Mouse (Mus musculus): ENCODE results near the gene Gm20517.

GRCm38 (mm10) chr17:47669166-47669565, 57.8 kb downstream of the Gm20517 start:
- TF ChIP-seq CTCF (IDR thresholded peaks at IDR 0.05; ENCODE audit: low read depth) (no peak), EP300 (IDR thresholded peaks at IDR 0.05; ENCODE audit: low read depth) (no peak)
